Mouse (Mus musculus): Measurements from ENCODE around the gene Cd28. TPM values are rescaled to one million over a fixed set of nuclear protein-coding genes. Genes with fewer than 3 reads are reported as not detected.

Cd28 gene
- polyA plus RNA-seq, 1 experiment from 2014 or later: 0.29 TPM

- Histone ChIP-seq H3K36me3 (no peaks in the 10 kb centered on the region), H3K9me3 (replicated peaks) (no peaks in the 10 kb centered on the region), H3K4me2 (replicated peaks) (no peak overlapping the region), H3K4me1 (peaks cover 9% of the 10 kb centered on the region), H3K27ac (replicated peaks) (no peak overlapping the region), H3K27me3 (no peaks in the 10 kb centered on the region), H3K4me3 (replicated peaks) (no peak overlapping the region), H3K9ac (no peak overlapping the region)
- ATAC-seq (ENCODE audit: insufficient number of reproducible peaks, low FRiP score, low TSS enrichment, low read depth): no peak
- 82% methylated on average over 2 of the region's 2 CpGs for WGBS
Observed at GRCm38 (mm10) chr1:60819993-60820392, 103.4 kb downstream of the Cd28 start.

GRCm38 (mm10) chr1:60820981-60821380, 104.4 kb downstream of the Cd28 start:
- Histone ChIP-seq H3K36me3 (no peaks in the 10 kb centered on the region), H3K4me2 (replicated peaks) (no peak overlapping the region), H3K9ac (no peak overlapping the region), H3K27ac (replicated peaks) (no peak overlapping the region), H3K4me3 (replicated peaks) (no peak overlapping the region), H3K4me1 (peaks cover 18% of the 10 kb centered on the region), H3K9me3 (replicated peaks) (no peaks in the 10 kb centered on the region), H3K27me3 (no peaks in the 10 kb centered on the region)
- WGBS: 75% methylated on average over 2 of the region's 2 CpGs
- no peak for ATAC-seq (ENCODE audit: insufficient number of reproducible peaks, low FRiP score, low TSS enrichment, low read depth)

GRCm38 (mm10) chr1:60821590-60821989, 105.0 kb downstream of the Cd28 start:
- Histone ChIP-seq H3K4me2 (replicated peaks) (no peak overlapping the region), H3K4me1 (peaks cover 18% of the 10 kb centered on the region), H3K36me3 (no peaks in the 10 kb centered on the region), H3K4me3 (replicated peaks) (no peak overlapping the region), H3K9ac (no peak overlapping the region), H3K27me3 (no peaks in the 10 kb centered on the region), H3K9me3 (replicated peaks) (no peaks in the 10 kb centered on the region), H3K27ac (replicated peaks) (no peak overlapping the region)
- 74% methylated on average over 3 of the region's 3 CpGs for WGBS
- no peak for ATAC-seq (ENCODE audit: insufficient number of reproducible peaks, low FRiP score, low TSS enrichment, low read depth)

Other genes starting within 250 kb of the Cd28 start
- gene Raph1, start 149.7 kb upstream of the Cd28 start, polyA plus RNA-seq (2015; fragmentation: Nextera tagmentation; extraction: Ambion mirVana): 25.5 and 28.8 TPM in 2 replicates
- not detected in 2 replicates for gene Ctla4, start 170.2 kb downstream of the Cd28 start, polyA plus RNA-seq (2015; fragmentation: Nextera tagmentation; extraction: Ambion mirVana)

All from embryonic facial prominence, embryonic 15.5 days (tissue).